Mouse (Mus musculus) skeletal muscle tissue, adult 2 months (tissue): ENCODE measurements around the gene Lat2.
"Not testable (repeated sequence)": the region's sequence is repeated elsewhere in the genome, so short reads cannot be mapped to it uniquely, and the experiment has no call there.

Experiments used
- DNase-seq: peaks from one replicate; pipeline ENCODE4 v3.0.0-alpha.2; 2012; ENCODE audit warnings: low read depth, low spot score

Lat2 gene

DNA sequence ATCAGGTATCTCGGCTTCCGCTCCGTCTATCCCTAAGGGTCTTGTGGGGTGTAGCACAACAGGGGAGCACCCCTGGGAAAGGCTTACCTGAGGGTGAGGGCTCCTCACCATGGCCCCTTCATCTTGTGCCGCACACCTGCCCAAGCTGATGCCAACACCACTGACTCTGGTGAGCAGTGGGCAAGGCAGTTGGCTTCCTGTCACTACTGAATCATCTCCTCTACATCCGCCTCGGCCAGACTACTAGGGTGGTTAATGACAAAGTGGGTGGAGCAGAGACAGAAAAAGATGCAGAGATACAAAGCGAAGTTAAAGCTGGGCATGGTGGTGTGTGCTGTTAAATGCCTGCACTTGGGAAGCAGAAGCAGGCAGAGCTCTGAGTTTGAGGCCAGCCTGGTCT, at the start of gene Lat2:
Gene Lat2, minus strand, starts transcription at position 224 of the 400 bp plus-strand sequence.
- no peak for DNase-seq

DNA sequence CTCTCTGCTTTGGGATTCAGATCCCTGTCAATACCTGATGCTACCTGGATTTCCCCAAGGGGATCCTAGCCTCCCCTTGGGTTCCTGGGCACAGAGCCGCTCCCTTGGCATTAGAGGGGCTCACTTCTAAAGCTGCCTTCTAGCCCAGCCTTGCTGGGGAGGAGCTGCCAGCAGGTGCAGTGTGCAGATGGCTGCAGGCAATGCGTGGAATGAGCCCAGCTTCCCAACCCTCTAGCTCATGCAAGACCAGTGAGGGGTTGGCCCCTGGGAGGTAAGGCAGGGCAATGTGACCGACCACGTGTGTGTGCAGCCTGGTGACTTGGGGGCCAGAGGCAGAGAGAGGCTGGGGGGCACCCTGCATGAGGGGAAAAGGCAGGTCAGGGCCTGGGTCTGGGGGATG, 41.9 kb upstream of the Lat2 start:
- no peak for DNase-seq

DNA sequence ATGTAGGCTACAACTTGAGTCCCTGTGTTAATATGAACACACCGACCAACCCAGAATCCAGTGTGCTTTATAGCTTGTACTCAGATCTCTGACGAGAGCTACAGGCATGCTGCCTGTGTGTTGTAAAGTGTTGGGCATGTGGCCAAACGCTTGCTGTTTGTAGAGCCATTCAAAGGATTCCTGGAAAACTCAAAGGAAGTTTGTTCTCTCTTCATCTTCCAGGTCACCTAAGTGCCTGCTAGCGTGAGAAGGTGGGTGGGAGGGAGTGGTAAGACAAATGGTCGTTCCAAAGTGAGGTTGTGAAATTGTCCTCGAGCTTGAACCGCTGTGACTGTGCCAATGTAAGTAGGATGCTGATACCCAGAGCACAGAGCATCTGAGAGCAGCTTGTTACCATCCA, 37.2 kb upstream of the Lat2 start:
- no peak for DNase-seq

DNA sequence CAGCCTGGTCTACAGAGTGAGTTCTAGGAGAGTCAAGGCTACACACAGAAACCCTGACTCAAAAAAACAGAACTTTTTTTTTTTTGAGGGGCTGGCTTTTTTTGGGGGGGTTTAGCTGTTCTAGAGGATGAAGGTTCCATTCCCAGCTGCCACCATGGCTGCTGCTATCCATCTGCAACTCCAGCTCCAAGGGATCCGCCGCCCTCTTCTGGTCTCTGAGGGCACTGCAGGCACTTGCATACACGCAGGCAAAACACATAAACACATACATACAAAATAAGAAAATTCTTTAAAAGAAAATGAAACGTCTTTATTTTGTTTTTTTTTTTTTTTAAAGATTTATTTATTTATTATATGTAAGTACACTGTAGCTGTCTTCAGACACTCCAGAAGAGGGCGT, 36.1 kb upstream of the Lat2 start:
- DNase-seq: no peak

DNA sequence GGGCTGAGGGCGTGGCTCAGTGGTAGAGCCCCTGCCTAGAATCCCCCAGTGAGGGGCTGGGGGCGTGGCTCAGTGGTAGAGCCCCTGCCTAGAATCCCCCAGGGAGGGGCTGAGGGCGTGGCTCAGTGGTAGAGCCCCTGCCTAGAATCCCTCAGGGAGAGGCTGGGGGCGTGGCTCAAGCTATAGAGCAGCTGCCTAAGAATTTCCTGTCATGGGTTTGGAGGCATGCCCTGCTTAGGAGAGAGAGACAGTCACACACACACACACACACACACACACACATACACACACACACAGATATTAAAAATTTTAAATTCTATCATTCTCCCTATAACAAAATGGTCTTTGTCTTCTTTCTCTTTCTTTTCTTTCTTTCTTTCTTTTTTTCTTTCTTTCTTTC, 34.2 kb upstream of the Lat2 start:
- not testable (repeated sequence) for DNase-seq

DNA sequence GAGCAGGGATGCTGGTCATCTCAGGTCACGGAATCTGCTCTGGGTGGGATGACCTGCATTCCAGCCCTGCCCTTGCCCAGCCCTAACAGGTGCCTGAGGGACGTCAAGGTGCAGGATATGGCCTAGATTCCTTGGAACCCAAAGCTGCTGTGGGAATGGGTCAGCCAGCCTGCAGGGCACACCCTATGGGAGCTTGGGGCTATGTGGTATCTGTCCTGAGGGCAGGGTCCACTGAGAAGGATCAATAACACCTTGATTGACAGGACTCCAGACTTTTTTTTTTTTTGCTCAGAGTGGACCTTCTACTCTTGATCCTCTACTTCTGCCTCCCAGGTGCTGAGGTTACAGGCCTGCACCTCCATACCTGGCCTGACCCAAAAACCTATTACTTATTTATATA, 32.6 kb upstream of the Lat2 start:
- DNase-seq: no peak

DNA sequence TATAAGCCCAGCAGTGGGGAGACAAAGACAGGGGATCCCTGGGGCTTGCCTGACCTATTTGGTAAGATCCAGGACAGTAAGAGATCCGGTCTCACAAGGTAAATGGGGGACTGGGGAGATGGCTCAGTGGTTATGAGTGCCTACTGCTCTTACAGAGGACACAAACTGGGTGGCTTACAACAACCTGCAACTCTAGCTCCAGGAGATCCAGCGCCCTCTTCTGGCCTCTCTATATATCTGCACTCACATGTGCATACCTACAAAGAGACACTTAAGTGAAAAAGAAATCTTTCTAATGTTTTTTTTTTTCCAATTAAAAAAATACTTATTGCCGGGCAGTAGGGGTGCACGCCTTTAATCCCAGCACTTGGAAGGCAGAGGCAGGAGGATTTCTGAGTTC, 31.6 kb upstream of the Lat2 start:
- DNase-seq: no peak

DNA sequence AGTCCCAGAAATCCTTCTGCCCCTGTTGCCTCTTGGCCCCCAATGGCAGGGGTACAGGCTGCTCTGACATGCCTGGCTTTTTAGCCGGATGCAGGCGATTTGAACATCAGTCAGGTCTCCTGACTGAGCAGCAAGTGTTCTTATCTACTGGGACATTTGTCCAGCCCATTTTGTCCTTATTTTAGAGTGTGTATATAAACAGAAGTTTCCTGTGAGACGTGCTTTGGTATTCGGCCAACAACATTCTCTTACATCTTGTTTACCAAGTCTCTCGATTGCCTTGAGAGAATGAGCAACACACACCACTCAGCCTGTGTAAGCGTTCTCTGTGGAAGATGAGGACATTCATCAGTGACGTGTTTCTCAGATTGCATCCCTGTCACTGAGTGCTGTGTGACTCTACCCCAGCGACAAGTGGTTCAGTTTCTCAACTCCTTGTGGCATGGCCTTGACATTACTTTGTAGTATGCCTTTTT, 29.9 kb upstream of the Lat2 start:
- no peak for DNase-seq

DNA sequence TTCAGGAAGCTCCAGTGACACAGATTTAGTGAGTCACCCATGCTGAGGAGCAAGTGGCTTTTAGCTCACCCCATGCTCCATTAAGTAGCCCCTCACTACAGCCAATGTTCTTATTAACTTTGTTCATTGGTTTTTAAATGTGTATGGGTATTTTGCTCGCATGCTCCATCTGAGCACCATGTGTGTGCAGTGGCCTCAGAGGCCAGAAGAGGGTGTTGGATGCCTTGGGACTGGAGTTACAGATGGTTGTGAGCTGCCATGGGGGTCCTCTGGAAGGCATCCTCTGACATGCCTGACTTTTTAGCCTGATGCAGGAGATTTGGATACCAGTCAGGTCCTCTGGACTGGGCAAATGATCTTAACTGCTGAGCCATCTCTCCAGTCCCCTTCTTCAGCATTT, 29.3 kb upstream of the Lat2 start:
- DNase-seq: no peak

DNA sequence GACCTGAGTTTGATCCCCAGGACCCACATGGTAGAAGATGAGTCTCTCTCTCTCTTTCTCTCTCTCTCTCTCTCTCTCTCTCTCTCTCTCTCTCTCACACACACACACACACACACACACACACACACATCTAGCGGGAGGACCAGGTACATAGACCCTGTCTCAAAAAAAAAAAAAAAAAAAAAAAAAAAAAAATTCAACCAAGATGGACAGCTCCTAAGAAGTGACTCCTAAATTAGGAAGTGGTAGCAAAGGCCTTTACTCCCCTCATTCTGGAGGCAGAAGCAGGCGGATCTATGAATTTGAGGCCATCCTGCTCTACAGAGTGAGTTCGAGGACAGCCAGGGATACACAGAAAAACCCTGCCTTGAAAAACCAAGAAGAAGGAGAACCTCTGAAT, 25.5 kb upstream of the Lat2 start:
- DNase-seq: no peak

DNA sequence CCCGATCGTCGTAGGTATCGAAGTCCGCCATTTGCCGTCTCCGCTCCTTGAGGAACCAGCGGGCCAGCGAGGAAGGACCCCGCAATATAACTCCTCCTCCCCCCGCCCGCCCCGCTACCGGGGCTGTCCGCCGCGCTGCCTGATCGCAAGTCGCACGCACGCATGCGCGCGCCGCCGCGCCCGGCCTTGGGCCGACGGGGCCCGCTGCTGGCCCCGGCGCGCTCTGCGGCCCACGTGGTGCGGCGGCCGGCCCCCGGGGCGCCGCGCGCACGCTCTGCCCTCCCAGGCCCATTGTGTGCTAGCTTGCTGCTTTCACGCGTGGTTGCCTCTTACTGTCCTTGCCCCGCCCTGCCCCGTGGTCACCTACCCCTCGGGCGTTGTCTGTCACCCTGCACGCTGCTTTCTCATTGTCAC, 24.5 kb upstream of the Lat2 start, which contains the start of gene Eif4h:
Gene Eif4h, minus strand, starts transcription at position 222 of the 414 bp plus-strand sequence.
- DNase-seq: peak; percentile 97

DNA sequence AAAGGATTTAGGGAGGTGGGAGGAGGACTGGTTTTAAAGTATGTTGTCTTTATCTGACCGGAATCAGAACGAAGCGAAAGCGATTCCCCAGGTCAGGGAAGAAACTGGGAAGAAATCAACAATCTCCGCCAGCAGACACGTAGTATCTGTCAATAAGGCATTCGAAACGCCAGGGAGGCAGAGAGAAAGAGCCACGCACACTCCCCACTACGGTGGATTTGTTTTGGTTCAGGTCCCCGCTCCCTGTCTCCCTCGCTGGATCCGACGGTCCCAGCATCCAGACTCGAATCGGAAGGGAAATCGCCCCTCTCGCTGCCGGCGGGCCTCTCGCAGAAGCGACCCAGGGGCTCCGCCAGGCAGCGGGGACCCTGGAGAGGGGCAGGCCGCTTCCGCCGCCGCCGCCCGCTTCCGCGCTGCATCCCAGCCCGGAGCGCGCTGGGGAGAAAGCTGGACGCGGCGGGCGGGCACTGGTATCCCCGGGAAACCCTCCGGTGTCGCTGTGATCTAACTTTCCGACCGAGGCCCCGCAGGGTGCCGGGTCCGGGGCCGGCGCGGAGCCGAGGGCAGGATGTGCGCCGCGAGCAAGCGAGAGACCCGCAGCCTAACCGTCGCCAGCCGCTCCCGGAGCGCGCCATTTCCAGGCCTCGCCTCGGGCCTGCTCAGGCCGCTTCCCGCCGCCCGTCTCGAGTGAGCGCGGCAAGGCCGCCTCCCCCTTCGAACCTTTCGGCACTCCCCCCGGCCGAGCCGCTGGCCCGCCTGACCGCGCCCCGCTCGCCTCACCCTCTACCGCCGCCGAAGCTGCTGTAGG, 23.8 kb upstream of the Lat2 start:
- DNase-seq: no peak

DNA sequence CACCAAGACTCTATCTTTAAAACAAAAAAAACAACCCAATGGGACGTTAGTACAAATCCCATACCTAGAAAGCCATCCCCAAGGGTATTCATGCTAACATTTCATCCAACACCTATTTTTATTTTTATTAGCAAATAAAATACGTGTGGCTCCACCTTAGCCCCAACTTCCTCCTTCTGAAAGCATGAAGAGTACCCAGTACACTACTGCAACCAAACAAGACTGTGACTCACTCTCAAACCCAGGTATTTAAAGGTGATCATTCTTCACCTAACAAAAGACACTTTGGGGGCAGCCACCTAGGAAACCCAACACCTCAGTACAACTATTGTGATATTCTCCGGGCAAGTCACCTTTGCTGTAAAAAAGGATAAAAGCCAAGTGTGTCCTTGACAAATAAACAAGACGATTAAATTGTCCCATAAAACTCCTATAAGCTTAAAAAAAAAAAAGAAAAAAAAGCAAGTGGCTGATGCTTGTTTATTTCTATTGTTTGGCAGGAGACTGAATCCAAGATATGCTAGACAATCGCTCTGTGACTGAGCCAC, 23.1 kb upstream of the Lat2 start:
- DNase-seq: no peak

DNA sequence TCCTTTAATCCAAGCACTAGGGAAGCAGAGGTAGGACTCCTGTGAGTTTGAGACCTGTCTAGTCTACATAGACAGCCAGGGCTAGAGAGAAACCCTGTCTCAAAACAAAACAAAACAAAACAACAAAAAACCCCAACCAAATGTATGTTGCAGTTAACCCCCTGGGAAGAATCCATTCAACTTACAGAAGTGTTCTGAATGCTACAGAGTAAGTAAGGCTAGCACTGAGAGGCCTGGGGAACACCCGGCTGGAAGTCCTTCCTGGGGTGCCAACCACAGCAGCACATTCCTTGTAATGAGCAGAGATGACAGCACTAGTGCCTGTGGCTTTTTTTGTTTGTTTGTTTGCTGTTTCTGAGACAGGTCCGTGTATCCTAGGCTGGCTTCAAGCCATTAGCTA, 18.0 kb upstream of the Lat2 start:
- no peak for DNase-seq

DNA sequence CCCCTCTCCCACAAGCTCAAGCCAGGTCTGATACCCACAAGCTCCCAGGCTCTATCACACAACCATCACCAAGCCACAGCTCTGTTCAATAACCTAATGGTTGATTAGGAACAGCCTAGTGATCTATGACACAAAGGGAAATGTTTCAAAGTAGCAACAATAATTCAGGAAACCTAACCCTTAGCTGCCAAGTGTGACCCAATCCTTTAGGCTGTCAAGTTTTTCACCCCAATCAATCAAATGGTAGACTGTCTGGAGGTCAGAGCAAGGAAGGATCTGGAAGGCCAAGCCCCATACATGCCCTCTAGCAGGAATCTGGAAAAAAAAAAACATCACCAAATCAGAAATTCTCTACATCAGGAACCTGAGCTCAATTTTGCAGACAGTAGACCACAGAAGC, 16.0 kb upstream of the Lat2 start:
- no peak for DNase-seq

DNA sequence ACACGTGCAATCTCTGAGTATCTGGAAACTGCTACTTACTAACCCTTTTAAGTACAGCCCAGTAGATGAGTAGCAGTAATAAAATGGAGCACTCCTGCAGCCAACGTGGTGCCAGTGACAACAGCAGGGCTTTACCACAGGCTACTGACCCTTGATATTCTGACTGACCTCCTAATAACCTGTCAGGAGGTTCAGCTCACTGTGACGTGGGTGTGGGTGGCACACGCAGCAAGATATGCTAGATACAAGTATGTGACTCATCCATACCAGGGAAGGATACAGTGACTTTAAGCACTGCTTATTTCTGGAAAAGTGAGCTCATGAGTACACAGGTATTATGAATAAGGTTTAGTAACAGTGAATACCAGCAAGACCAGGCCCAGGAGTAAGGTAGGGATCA, 14.7 kb upstream of the Lat2 start:
- DNase-seq: no peak

DNA sequence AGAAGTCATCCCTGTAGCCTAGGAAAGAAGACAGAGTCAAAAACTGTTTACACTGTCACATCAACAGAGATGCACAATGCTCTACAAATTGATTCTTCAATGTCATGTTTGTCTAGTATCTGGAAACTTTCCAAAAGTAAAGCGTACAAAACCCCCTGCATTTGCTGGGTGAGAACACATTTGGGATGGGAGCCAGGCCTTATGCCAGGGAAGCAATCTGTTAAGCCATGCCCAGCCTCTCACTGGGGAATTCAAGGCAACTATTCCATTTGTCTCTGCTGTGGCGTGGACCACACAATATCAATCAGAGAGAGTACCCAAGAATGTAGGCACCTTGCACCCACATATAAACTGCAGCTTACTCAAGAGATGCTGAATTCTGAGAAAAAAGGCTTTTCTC, 7.2 kb upstream of the Lat2 start:
- DNase-seq: no peak

DNA sequence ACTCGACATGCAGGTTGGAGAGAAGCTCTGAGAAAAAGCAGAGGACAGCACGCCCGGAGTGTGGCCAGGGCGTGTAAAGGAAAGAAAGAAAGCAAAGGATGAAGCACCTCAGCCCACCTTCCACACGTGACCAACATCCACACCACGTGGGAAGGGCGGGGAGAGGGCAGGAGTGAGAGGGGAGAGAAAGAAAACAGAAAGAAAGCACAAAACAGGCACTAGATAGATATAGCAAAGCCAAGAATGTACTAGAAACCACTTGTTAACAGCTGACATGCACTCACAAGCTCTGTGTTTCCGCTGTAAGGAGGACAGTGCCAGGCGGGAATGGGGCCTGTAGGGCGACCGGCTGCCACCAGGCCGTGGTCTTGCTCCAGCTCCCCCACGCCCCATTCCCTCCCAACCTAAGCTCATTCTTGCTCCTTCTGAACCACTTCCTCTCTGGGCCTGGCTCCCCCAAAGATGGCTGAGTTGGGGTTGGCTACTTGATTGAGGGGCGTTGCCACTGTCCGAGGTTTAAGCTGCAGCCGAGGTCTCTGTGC, 6.3 kb upstream of the Lat2 start:
- no peak for DNase-seq

DNA sequence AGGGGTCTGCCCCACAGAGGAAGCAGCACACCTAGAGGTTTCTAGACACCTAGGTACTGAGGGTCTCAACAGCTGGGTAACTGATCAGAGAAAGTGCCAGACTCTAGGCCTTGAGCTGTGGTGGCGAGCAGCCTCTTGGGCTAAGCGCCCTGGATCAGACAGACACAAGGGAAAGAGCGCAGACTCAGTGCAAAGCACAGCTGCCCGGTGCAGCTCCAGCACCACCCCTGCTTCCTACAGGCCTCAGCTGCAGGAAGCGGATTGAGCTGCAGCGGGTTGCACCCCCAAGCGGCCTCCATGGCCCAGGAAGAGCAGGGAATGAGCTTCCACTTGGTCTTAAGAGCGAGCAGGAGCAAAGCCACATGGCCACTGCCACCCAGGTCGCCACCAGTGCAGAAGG, 5.6 kb upstream of the Lat2 start:
- DNase-seq: no peak

DNA sequence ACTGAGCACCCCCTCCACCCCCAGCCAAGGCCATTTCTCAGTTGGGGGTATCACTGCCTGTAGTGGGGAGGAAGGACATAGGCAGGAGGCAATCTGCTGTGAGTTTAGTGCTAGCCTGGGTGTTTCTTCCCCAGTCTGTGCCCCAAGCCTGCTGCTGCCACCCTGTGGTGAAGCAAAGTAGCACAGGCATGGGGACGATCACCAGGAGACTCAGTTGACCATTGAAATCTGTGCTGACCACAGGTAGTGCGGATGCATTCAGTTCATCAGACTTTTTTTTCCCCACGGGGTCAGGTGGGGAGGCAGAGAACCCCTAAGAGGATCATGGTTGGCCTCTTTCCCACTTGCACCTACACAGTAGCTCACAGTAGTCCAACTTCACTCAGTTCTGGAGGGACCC, 2.2 kb upstream of the Lat2 start:
- peak; percentile 33 for DNase-seq

DNA sequence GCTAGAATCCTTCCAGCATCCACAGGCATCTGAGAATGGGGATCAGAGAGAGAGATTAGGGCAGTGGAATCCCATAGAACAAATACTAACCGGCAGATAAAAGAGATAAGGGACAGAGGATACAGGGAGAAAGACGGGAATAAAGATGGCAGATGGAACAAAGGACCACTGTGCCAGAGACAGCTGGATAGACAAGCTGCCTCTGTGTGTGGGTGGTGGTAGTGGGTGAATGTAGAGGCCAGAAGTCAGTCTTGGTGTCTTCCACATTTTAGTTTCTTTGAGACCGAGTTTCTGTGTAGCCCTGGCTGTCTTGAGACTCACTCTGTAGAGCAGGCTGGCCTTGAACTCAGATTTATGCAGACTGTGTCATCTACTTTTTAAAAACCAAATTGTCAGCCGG, 955 bp upstream of the Lat2 start:
- DNase-seq: no peak

DNA sequence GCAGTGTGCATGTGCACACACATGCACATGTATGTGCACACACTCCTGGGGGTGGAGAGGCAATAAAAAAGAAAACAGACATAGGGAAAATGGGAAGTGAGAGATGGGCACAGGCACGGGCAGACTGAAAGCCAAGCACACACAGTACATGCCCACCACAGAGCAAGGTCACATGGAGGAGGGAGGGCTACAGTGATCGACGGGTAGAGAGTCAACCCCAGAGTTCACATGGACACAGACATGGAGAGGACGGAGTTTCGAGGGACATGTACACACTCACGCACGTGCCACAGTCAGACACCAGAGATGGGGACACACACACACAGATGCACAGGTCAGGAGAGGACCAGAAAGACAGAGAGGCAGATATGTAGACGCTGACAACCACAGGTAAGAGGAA, 555 bp upstream of the Lat2 start:
- no peak for DNase-seq

DNA sequence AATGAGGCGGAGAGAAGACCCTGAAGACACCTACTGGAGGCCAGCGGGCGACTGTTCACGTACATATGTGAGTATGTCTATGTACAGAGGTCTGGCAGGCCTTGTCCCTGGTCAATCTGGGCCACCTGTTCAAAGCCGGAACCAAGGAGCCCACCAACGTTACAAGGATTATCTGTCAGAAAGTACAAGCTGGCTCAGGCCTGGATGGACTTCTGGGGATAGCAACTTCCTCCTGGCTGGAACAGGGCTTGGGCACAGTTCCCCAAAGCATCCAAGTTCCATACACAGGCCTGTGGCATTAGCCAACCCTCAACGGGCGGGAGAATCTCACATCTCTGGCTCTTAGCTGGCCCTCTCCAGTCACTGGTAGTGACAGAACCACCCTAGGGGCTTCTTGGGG, 529 bp downstream of the Lat2 start:
- DNase-seq: no peak
